Mouse (Mus musculus) forebrain, embryonic 14.5 days (tissue): ENCODE measurements around the gene Zfp651. TPM values are rescaled to one million over a fixed set of nuclear protein-coding genes. Genes with fewer than 3 reads are reported as not detected.
A peak's percentile ranks its signal among the peaks of the same experiment; 100 is the strongest.

Experiments used
- ATAC-seq: fragments of 200-750 bp; cut with Nextera tagmentation; 2 replicates; pipeline ENCODE4 v1.8.0; 2017; ENCODE audit warnings: mild to moderate bottlenecking, moderate library complexity
- DNase-seq: peaks from one replicate; pipeline ENCODE4 v3.0.0-alpha.2; 2015; ENCODE audit warnings: low spot score
- H3K27ac ChIP-seq: fragments of 300-500 bp; sonication (generic); 2 replicates; pipeline ENCODE4 v1.5.1; 2014; ENCODE audit warnings: low read depth, mild to moderate bottlenecking, control low read depth, low read length, moderate library complexity
- H3K27me3 ChIP-seq: fragments of 300-500 bp; sonication (generic); replicated peaks from 2 replicates; pipeline ENCODE4 v1.6.1; 2014; ENCODE audit warnings: low read length, control low read depth, mixed read lengths; ENCODE audit not compliant: control insufficient read depth, insufficient read depth
- H3K36me3 ChIP-seq: fragments of 300-500 bp; sonication (generic); 2 replicates; pipeline ENCODE4 v1.6.1; 2014; ENCODE audit warnings: low read length, control low read depth; ENCODE audit not compliant: control insufficient read depth, insufficient read depth
- H3K4me1 ChIP-seq: fragments of 300-500 bp; sonication (generic); 2 replicates; pipeline ENCODE4 v1.6.1; 2014; ENCODE audit warnings: antibody characterized with exemption, low read length, control low read depth; ENCODE audit not compliant: control insufficient read depth, insufficient read depth
- H3K4me2 ChIP-seq: fragments of 300-500 bp; sonication (generic); 2 replicates; pipeline ENCODE4 v1.6.1; 2014; ENCODE audit warnings: mild to moderate bottlenecking, control low read depth, low read length
- H3K4me3 ChIP-seq: fragments of 300-500 bp; sonication (generic); 2 replicates; pipeline ENCODE4 v1.5.1; 2014; ENCODE audit warnings: low read depth, low read length, control low read depth
- H3K9ac ChIP-seq: fragments of 300-500 bp; sonication (generic); 2 replicates; pipeline ENCODE4 v1.6.1; 2014; ENCODE audit warnings: mild to moderate bottlenecking, low read length, control low read depth, moderate library complexity
- H3K9me3 ChIP-seq: fragments of 300-500 bp; sonication (generic); replicated peaks from 2 replicates; pipeline ENCODE4 v1.6.1; 2016; ENCODE audit warnings: low read length, control low read depth, mixed read lengths; ENCODE audit not compliant: control insufficient read depth
- WGBS: fragments of 180-500 bp; shearing (Covaris S2); extraction: QIAGEN DNeasy Blood & Tissue Kit; methylation state at CpG from one replicate; pipeline ENCODE4 v1.1.7; 2014; 5-methylcytosine and 5-hydroxymethylcytosine counted together
- polyA plus RNA-seq: library from polyadenylated mRNA; unstranded; fragments of >200 nt; fragmentation: Nextera tagmentation; extraction: Ambion mirVana; gene quantifications from 2 replicates; pipeline ENCODE4 v1.2.1, GENCODE M21; 2014

Gene Zfp651
- polyA plus RNA-seq: 7.4 and 9.5 TPM in 2 replicates

DNA sequence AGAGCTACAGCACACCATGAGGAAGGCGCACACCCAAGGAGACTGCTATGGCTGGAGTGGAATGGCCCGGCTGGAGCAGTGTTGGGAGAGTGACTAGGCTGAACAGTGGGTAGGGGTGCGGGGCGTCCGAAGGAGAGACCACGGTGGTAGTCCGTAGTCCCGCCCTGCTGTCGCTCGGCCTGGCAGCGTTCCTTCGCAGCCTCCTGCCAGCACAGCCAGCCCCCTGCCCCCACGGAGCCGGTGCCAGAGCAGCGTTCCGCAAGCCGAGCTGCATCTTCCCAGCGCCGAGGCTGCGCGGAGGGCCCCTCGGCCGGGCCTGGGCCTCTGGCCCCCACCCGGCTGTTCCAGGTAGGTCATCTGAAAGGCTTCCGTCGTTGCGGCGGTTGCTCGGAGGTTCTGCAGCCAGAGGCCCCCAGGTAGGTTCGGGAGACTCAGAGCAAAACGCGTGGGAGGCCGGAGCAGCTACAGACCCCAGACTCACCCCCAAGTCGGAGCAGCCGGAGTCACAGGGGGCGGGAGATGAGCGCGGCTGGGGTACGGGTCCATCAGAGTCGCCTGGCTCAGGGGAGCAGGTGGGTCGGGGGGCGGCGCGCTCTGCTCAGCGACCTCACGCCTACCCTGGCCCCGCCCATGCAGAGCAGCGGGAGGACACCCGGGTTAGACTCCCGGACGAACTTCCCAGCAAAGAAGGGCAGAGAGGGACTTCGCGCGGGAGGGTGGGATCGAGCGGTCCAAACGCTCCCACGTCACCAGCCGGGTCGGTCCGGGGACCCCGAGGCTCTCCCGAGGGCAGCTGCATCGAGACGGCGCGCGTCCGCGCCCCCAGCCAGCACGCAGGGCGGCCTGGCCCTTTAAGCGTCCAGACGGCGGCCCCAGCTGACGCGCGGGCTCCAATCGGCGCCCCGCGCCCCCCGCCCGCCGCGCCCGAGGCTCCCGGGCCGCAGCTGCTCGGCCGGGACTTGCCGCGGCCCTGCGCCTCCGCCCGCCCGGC, at the start of gene Zfp651:
Zfp651 (plus strand) TSS at position 240 of the 991 bp plus-strand sequence.
- H3K36me3 ChIP-seq: peaks cover 44% of the 10 kb centered on the region

DNA sequence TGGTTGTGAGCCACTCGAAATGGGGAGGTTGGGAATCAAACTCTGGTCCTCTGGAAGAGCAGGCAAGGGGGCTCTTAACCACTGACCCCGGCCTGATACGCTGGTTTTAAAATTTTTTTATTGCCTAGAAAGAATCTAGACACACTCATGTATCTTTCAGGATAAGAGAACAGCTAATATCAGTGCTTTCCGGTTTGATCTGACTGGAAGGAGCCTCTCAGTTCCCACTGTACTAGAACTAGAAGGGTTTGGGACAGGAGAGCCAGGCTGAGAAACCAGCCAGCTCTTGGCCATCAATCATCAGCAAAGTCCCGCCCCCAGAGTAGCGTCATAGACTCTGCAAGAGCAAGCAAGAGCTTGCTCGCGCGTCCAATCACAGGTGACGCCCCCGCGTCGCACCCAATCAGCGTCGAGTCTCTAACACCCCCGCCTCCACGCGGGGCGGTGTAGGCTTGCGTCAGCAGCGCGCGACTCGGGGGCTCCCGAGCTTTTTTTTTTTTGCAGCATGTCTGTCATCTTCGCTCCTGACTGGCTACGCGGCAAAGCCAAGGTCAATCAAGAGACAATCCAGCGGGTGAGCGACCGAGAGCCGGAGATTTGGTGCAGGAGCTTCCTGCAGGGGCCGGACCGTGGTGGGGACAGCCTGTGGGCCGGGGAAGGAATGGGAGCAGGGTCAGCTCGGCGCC, 49.1 kb upstream of the Zfp651 start, which contains the start of gene Ss18l2:
Ss18l2 (plus strand) TSS at position 432 of the 686 bp plus-strand sequence.
- Histone ChIP-seq H3K36me3 (peaks cover 9% of the 10 kb centered on the region), H3K27ac (peak within 1 kb of the TSS; percentile 88), H3K4me1 (peaks cover 14% of the 10 kb centered on the region), H3K9ac (peak within 1 kb of the TSS; percentile 93), H3K4me2 (peak within 1 kb of the TSS; percentile 76), H3K9me3 (no peaks in the 10 kb centered on the region), H3K4me3 (peak within 1 kb of the TSS; percentile 95), H3K27me3 (no peaks in the 10 kb centered on the region)
- WGBS: 5% methylated on average over 37 of the region's 37 CpGs
- peak; percentile 100 for DNase-seq
- ATAC-seq: peak; percentile 98

More for the DNA sequence above, at the start of gene Zfp651:
- Histone ChIP-seq H3K4me2 (peak within 1 kb of the TSS; percentile 97), H3K4me1 (peaks cover 12% of the 10 kb centered on the region), H3K4me3 (peak within 1 kb of the TSS; percentile 86), H3K27ac (peak within 1 kb of the TSS; percentile 77), H3K27me3 (no peaks in the 10 kb centered on the region), H3K9me3 (no peaks in the 10 kb centered on the region), H3K9ac (peak within 1 kb of the TSS; percentile 96)
- under 1% methylated on average over 74 of the region's 97 CpGs for WGBS
- DNase-seq (peak; percentile 83), ATAC-seq (peak; percentile 90)

DNA sequence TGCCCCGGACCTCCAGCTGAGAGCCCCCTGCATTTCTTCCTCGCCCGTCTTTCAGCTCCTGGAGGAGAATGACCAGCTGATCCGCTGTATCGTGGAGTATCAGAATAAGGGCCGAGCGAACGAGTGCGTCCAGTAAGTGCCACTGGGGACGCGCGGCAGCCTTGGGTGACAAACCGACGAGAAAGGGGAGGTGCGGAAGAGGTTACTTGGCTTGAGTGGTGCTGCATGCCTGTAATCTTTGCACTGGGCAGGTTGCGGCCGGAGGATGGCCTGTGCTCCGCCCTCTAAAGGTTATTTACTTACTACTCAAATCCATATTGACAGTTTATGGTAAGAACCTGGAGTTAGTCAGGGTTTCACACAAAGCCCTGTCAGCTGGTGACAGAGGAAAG, 48.5 kb upstream of the Zfp651 start:
- Histone ChIP-seq H3K4me3 (peak overlapping the region; percentile 95), H3K27ac (peak overlapping the region; percentile 88), H3K9ac (peak overlapping the region; percentile 93), H3K36me3 (peaks cover 9% of the 10 kb centered on the region), H3K27me3 (no peaks in the 10 kb centered on the region), H3K4me1 (peaks cover 9% of the 10 kb centered on the region), H3K4me2 (peak overlapping the region; percentile 76), H3K9me3 (no peaks in the 10 kb centered on the region)
- ATAC-seq: peak; percentile 28; the same call in 1 of the 2 replicates
- WGBS: under 1% methylated on average over 18 of the region's 18 CpGs
- DNase-seq: no peak

DNA sequence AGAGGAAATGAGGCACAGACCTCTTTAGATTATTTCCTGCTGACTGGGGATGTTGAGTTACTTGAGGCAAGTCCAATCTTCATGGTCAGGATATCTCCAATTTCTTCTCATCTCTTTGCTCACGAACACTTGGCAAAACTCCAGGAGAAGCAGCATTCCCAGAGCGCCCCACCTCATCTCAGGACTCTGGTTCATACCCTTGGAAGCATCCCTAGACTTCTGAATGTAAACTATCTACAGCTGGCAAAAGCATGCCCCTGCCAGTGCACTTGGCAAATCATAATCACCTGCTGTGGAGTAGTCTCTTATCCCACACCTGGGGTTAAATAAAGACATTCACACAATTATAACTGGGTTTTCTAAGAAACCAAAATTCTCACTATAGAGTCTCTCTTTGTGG, 42.1 kb upstream of the Zfp651 start:
- Histone ChIP-seq H3K27ac (no peak overlapping the region), H3K4me3 (no peak overlapping the region), H3K9ac (no peak overlapping the region), H3K4me2 (no peak overlapping the region), H3K9me3 (0 out of 2 replicates have a peak, but pooled peaks cover 2% of the 10 kb centered on the region), H3K27me3 (no peaks in the 10 kb centered on the region), H3K4me1 (peaks cover 10% of the 10 kb centered on the region), H3K36me3 (peaks cover 9% of the 10 kb centered on the region)
- ATAC-seq (no peak), DNase-seq (no peak)
- WGBS: 86% methylated on average over 2 of the region's 2 CpGs

DNA sequence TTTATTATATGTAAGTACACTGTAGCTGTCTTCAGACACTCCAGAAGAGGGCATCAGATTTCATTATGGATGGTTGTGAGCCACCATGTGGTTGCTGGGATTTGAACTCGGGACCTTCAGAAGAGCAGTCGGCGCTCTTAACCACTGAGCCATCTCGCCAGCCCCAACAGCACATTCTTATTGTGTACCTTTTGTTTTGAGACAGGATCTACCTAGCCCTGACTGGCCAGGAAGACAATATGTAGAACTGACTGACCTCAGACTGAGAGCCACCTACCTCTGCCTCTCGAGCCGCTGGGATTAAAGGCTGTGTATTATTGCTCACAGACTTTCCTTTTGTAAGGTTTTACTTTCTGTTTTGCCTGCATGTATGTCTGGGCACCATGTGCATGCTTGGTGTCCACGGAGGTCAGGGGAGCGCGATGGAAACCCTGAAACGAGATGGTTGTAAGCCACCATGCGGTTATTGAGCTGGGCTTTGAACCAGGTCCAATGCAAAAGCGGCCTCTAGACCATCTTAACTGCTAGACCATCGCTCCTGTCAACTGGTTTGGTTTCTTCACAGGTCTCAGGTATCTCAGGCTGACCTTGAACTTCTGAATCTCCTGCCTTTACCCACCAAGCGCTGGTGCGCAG, 40.9 kb upstream of the Zfp651 start:
- ATAC-seq (peak; percentile 2; the same call in 1 of the 2 replicates), DNase-seq (no peak)
- peak overlapping the region; percentile 94 for H3K4me3 ChIP-seq
- H3K9me3 ChIP-seq: 0 out of 2 replicates have a peak, but pooled peaks cover 2% of the 10 kb centered on the region
- peak overlapping the region; percentile 88 for H3K27ac ChIP-seq
- H3K4me1 ChIP-seq: peaks cover 10% of the 10 kb centered on the region
- H3K36me3 ChIP-seq: 0 out of 2 replicates have a peak, but pooled peaks cover 3% of the 10 kb centered on the region
- WGBS: 67% methylated on average over 15 of the region's 15 CpGs
- H3K9ac ChIP-seq: peak overlapping the region; percentile 79
- no peaks in the 10 kb centered on the region for H3K27me3 ChIP-seq
- peak overlapping the region; percentile 77 for H3K4me2 ChIP-seq

DNA sequence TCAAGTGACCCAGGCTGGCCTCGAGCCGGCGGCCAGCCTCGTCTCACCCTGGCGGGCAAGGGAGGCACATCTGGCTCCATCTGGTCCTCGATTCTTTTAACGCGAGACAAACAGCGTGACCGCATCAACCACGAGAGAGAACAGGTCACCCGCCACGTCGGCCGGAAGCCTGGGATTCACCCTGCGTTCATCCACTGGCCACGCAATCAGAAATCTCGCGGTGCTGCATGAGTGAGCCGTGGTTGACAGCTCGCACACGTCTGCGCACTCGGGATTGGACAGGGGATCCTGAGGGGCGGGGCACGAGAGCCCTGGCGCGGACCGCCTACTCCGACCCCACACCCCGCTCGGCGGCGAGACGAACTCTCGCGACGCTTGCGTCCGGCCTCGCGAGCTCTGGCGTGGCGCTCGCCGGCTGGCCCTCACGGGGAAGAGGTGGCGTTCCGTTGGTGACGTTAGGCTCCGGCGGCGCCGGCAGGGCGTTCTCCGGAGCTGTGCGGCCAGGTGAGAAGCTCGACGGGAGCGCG, 40.3 kb upstream of the Zfp651 start, which contains the start of gene Nktr:
Nktr (plus strand) TSS at position 378 of the 527 bp plus-strand sequence.
- H3K27me3 ChIP-seq: no peaks in the 10 kb centered on the region
- peak; percentile 100 for ATAC-seq
- H3K4me2 ChIP-seq: peak within 1 kb of the TSS; percentile 95
- peak; percentile 99 for DNase-seq
- peaks cover 10% of the 10 kb centered on the region for H3K4me1 ChIP-seq
- peak within 1 kb of the TSS; percentile 95 for H3K9ac ChIP-seq
- peak within 1 kb of the TSS; percentile 94 for H3K4me3 ChIP-seq
- H3K9me3 ChIP-seq: 0 out of 2 replicates have a peak, but pooled peaks cover 2% of the 10 kb centered on the region
- H3K27ac ChIP-seq: peak within 1 kb of the TSS; percentile 91
- no peaks in the 10 kb centered on the region for H3K36me3 ChIP-seq
- whole genome bisulfite sequencing: under 1% methylated on average over 51 of the region's 61 CpGs

DNA sequence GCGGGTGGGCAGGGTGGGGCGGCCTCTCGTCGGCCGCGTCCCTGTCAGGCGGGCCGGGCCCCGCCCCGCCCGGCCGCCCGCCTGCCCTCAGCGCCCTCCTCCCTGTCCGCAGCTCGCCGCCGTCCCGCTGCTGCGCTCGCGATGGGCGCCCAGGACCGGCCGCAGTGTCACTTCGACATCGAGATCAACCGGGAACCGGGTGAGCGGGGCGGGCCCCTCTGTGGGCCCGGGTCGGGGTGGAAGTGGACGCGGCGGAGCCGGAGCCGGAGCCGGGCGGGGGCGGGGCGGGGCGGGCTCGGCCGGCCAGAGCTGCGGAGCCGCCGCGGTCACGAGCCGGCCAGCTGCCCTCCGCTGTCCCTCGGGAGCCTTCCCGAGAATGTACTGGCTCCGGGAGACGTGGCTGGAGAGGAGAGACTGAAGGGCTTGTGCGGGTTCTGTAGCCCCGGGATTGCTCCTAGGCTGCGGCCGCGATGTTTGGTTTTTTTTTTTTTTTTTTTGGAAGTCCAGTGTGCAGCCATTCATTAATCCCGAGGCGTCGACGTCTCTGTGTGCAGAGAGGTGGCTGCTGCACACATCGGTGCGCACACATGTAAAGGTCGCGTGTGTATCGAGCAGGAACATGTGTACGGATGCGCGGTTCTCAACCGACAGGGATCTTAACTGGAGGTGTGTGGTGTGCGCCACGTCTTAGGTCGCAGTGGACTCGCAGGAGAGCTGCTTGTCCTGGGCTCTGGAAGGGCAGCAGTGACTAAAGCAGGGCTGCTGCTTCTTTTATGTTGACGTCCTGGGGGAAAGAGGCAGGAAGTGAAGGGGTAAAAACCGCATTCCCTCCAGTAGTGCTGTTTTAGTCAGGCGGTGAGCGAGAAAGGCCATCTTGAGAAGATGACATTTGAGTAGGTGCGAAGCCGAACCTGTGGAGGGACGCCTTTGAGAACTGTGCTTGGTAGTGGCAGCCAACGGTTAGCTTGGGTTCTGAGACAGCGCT, 39.5 kb upstream of the Zfp651 start:
- WGBS: 1% methylated on average over 50 of the region's 87 CpGs
- Histone ChIP-seq H3K4me1 (peaks cover 10% of the 10 kb centered on the region), H3K27me3 (no peaks in the 10 kb centered on the region), H3K9ac (peak overlapping the region; percentile 95), H3K4me2 (peak overlapping the region; percentile 95), H3K36me3 (no peaks in the 10 kb centered on the region), H3K4me3 (peak overlapping the region; percentile 94), H3K9me3 (0 out of 2 replicates have a peak, but pooled peaks cover 2% of the 10 kb centered on the region), H3K27ac (peak overlapping the region; percentile 91)
- DNase-seq: peak; percentile 44
- peak; percentile 71; the same call in 1 of the 2 replicates for ATAC-seq
